Mouse (Mus musculus): ENCODE measurements around the gene Wfikkn2.

DNA sequence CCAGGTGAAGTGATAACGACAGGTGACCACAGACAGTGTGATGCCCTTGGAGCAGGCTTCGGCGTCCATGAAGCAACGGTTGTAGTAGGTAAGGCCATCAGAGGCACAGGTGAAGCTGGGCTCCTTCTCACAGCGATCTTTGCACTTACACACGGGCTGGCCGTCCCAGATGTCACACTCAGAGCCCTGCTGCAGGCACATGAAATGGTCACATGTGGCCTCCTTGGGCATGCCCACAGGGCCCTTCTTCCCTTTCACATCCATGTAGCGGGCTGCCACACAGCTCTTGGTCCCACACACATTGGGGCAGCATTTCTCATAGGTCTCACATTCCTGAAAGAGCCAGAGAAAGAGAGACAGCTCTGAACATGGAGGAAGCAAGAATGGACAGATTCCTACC lies 7.0 kb downstream of the Wfikkn2 start:
- no peak for TF ChIP-seq POLR2A (IDR thresholded peaks at IDR 0.05; ENCODE audit: borderline replicate concordance, insufficient read depth, low read length)
- no peak for TF ChIP-seq CTCF (IDR thresholded peaks at IDR 0.05; ENCODE audit: borderline replicate concordance, insufficient read depth, low read depth, low read length)

Measured in cerebellum, adult 2 months (tissue).